Mouse (Mus musculus) midbrain, embryonic 16.5 days (tissue): ENCODE measurements around the gene Tmbim4. TPM values are rescaled to one million over a fixed set of nuclear protein-coding genes. Genes with fewer than 3 reads are reported as not detected.
A peak's percentile ranks its signal among the peaks of the same experiment; 100 is the strongest.

Experiments
- ATAC-seq: fragments of 200-750 bp; cut with Nextera tagmentation; 2 replicates; pipeline ENCODE4 v1.8.0; 2017; ENCODE audit warnings: moderate TSS enrichment
- H3K27ac ChIP-seq: fragments of 300-500 bp; sonication (generic); 2 replicates; pipeline ENCODE4 v1.5.1; 2014; ENCODE audit warnings: mild to moderate bottlenecking, low read length, mixed read lengths
- H3K27me3 ChIP-seq: fragments of 300-500 bp; sonication (generic); 2 replicates; pipeline ENCODE4 v1.6.1; 2014; ENCODE audit warnings: low read depth, low read length, mixed read lengths; ENCODE audit not compliant: control insufficient read depth, insufficient read depth
- H3K36me3 ChIP-seq: fragments of 300-500 bp; sonication (generic); 2 replicates; pipeline ENCODE4 v1.6.1; 2014; ENCODE audit warnings: mild to moderate bottlenecking, low read length, moderate library complexity, mixed read lengths; ENCODE audit not compliant: control insufficient read depth, insufficient read depth
- H3K4me1 ChIP-seq: fragments of 300-500 bp; sonication (generic); 2 replicates; pipeline ENCODE4 v1.6.1; 2014; ENCODE audit warnings: mild to moderate bottlenecking, low read length, mixed read lengths; ENCODE audit not compliant: control insufficient read depth, insufficient read depth
- H3K4me2 ChIP-seq: fragments of 300-500 bp; sonication (generic); 2 replicates; pipeline ENCODE4 v1.6.1; 2014; ENCODE audit warnings: mild to moderate bottlenecking, low read length, mixed read lengths
- H3K4me3 ChIP-seq: fragments of 300-500 bp; sonication (generic); 2 replicates; pipeline ENCODE4 v1.5.1; 2014; ENCODE audit warnings: low read depth, mild to moderate bottlenecking, low read length, moderate library complexity, mixed read lengths
- H3K9ac ChIP-seq: fragments of 300-500 bp; sonication (generic); 2 replicates; pipeline ENCODE4 v1.6.1; 2014; ENCODE audit warnings: low read depth, low read length, mixed read lengths
- H3K9me3 ChIP-seq: fragments of 300-500 bp; sonication (generic); replicated peaks from 2 replicates; pipeline ENCODE4 v1.6.1; 2014; ENCODE audit warnings: mild to moderate bottlenecking, low read length, mixed read lengths; ENCODE audit not compliant: control insufficient read depth, poor library complexity, severe bottlenecking
- WGBS: fragments of 180-500 bp; shearing (Covaris S2); extraction: QIAGEN DNeasy Blood & Tissue Kit; methylation state at CpG from one replicate; pipeline ENCODE4 v1.1.7; 2014; 5-methylcytosine and 5-hydroxymethylcytosine counted together
- polyA plus RNA-seq: library from polyadenylated mRNA; unstranded; fragments of >200 nt; fragmentation: Nextera tagmentation; extraction: Ambion mirVana; gene quantifications from 2 replicates; pipeline ENCODE4 v1.2.1, GENCODE M21; 2015

Tmbim4 gene
- polyA plus RNA-seq, 1 experiment from 2014 or later = 89.7 TPM

GRCm38 (mm10) chr10:120271879-120272269 is 70.5 kb downstream of the Tmbim4 start:
- Histone ChIP-seq H3K4me2 (peak overlapping the region; percentile 71), H3K4me3 (peak overlapping the region; percentile 35), H3K9me3 (no peaks in the 10 kb centered on the region), H3K27ac (no peak overlapping the region), H3K27me3 (no peaks in the 10 kb centered on the region), H3K4me1 (peaks cover 5% of the 10 kb centered on the region; the same call in 1 of the 2 replicates), H3K9ac (0 out of 2 replicates have a peak overlapping the region, but pooled peaks have one; percentile 42), H3K36me3 (no peaks in the 10 kb centered on the region)
- WGBS = 7% methylated on average over 10 of the region's 11 CpGs
- ATAC-seq = peak; percentile 32; the same call in 1 of the 2 replicates

- peak; percentile 71; the same call in 1 of the 2 replicates for ATAC-seq
- Histone ChIP-seq H3K4me2 (peak overlapping the region; percentile 71), H3K36me3 (no peaks in the 10 kb centered on the region), H3K27me3 (no peaks in the 10 kb centered on the region), H3K9ac (0 out of 2 replicates have a peak overlapping the region, but pooled peaks have one; percentile 42), H3K4me1 (peaks cover 5% of the 10 kb centered on the region; the same call in 1 of the 2 replicates), H3K4me3 (peak overlapping the region; percentile 35), H3K9me3 (no peaks in the 10 kb centered on the region), H3K27ac (no peak overlapping the region)
- WGBS = 6% methylated on average over 19 of the region's 19 CpGs
Measured at GRCm38 (mm10) chr10:120272270-120272883, 71.0 kb downstream of the Tmbim4 start.

GRCm38 (mm10) chr10:120273335-120273734 is 71.9 kb downstream of the Tmbim4 start:
- Histone ChIP-seq H3K4me3 (no peak overlapping the region), H3K9ac (no peak overlapping the region), H3K36me3 (no peaks in the 10 kb centered on the region), H3K27me3 (no peaks in the 10 kb centered on the region), H3K9me3 (no peaks in the 10 kb centered on the region), H3K4me1 (peaks cover 5% of the 10 kb centered on the region; the same call in 1 of the 2 replicates), H3K27ac (no peak overlapping the region), H3K4me2 (no peak overlapping the region)
- no peak for ATAC-seq
- 84% methylated on average over 7 of the region's 7 CpGs for WGBS

Other genes starting within 250 kb of the Tmbim4 start
- gene Helb, start 88.6 kb upstream of the Tmbim4 start, polyA plus RNA-seq = 1.5 and 1.9 TPM in 2 replicates
- gene Irak3, start 540 bp downstream of the Tmbim4 start, polyA plus RNA-seq = 0.25 and 0.33 TPM in 2 replicates
- 31.8 and 32.7 TPM in 2 replicates for gene Llph, start 25.5 kb downstream of the Tmbim4 start, polyA plus RNA-seq